Comparison of ENCODE assay signal across 19 mouse cellular contexts in genomic region chr10:95275488-95275887, GRCm38 (mm10). TPM values are rescaled to one million over a fixed set of nuclear protein-coding genes. Genes with fewer than 3 reads are reported as not detected.
DNase-seq lines count a peak whose midpoint lies in the region; ATAC-seq lines count a peak whose summit lies in the region.
"Had no signal": no experiment of that assay in that cellular context is flagged by ENCODE, and none has a peak within 500 bp of the region (broad histone marks: within the 10 kb centered on the region; RNA-seq: fewer than 3 reads in every experiment).

No protein-coding gene starts in this region.

- H3K27me3 ChIP-seq in embryonic facial prominence, embryonic 14.5 days (replicated peaks; ENCODE audit: control insufficient read depth, insufficient read depth, low read length), result no peaks in the 10 kb centered on the region
- H3K27me3 ChIP-seq in embryonic facial prominence, embryonic 10.5 days (replicated peaks; ENCODE audit: low read depth, poor library complexity, severe bottlenecking), result no peaks in the 10 kb centered on the region
- no peaks in the 10 kb centered on the region for H3K27me3 ChIP-seq in kidney, embryonic 14.5 days (ENCODE audit: control insufficient read depth, insufficient read depth, low read length)
- H3K27me3 ChIP-seq: forebrain, embryonic 15.5 days; hindbrain, embryonic 12.5 days had no signal

- DNase-seq in embryonic facial prominence, embryonic 14.5 days (ENCODE audit: low spot score), result no peak
- no peak for DNase-seq in embryonic facial prominence, embryonic 10.5 days (ENCODE audit: low spot score)
- DNase-seq in kidney, adult 9 months, result peak; percentile 41
- DNase-seq in lung, postnatal 36 days, result peak; percentile 42
- DNase-seq in lung, postnatal 4 days, result no peak
- no peak for DNase-seq in c-Kit-positive CD71-positive TER-119-positive erythroid progenitor cells, embryonic 14.5 days (ENCODE audit: low spot score)
- DNase-seq: adrenal gland, postnatal 14 days; B cell, adult 2 months; cerebellum, adult 2 months; cerebellum, postnatal 10 days; gastrocnemius, postnatal 10 days; heart, postnatal 10 days; heart, postnatal 4 days had no signal

- H3K9ac ChIP-seq in embryonic facial prominence, embryonic 14.5 days (ENCODE audit: low read depth, low read length), result no peak overlapping the region
- no peak overlapping the region for H3K9ac ChIP-seq in kidney, embryonic 14.5 days (ENCODE audit: low read depth, low read length)
- H3K9ac ChIP-seq: forebrain, embryonic 15.5 days; hindbrain, embryonic 12.5 days had no signal

- peak; percentile 55; the same call in 1 of the 2 replicates for ATAC-seq in embryonic facial prominence, embryonic 14.5 days (ENCODE audit: low read depth)
- ATAC-seq in kidney, embryonic 14.5 days (ENCODE audit: low FRiP score, low TSS enrichment), result no peak
- ATAC-seq: CD4-positive, CD25-positive, alpha-beta regulatory T cell, adult 4 months; forebrain, embryonic 15.5 days; hindbrain, embryonic 16.5 days; inflammation-experienced regulatory T-cells, adult 6 months had no signal

- H3K9me3 ChIP-seq in embryonic facial prominence, embryonic 14.5 days (ENCODE audit: control insufficient read depth, low read length), result 0 out of 2 replicates have a peak, but pooled peaks cover 3% of the 10 kb centered on the region
- no peaks in the 10 kb centered on the region for H3K9me3 ChIP-seq in embryonic facial prominence, embryonic 10.5 days
- peaks cover 5% of the 10 kb centered on the region; the same call in 1 of the 2 replicates for H3K9me3 ChIP-seq in kidney, embryonic 14.5 days (ENCODE audit: control insufficient read depth, low read length)
- H3K9me3 ChIP-seq: forebrain, embryonic 15.5 days had no signal

- H3K4me3 ChIP-seq in embryonic facial prominence, embryonic 14.5 days (ENCODE audit: low read depth, low read length), result no peak overlapping the region
- H3K4me3 ChIP-seq in embryonic facial prominence, embryonic 10.5 days, result no peak overlapping the region
- H3K4me3 ChIP-seq in kidney, embryonic 14.5 days (ENCODE audit: low read length), result no peak overlapping the region
- H3K4me3 ChIP-seq: forebrain, embryonic 15.5 days; hindbrain, embryonic 12.5 days had no signal

- H3K4me1 ChIP-seq in embryonic facial prominence, embryonic 14.5 days (ENCODE audit: control insufficient read depth, insufficient read depth, low read length), result no peaks in the 10 kb centered on the region
- no peaks in the 10 kb centered on the region for H3K4me1 ChIP-seq in embryonic facial prominence, embryonic 10.5 days
- no peaks in the 10 kb centered on the region for H3K4me1 ChIP-seq in kidney, embryonic 14.5 days (ENCODE audit: control insufficient read depth, insufficient read depth, low read length)
- H3K4me1 ChIP-seq: hindbrain, embryonic 12.5 days had no signal

- no peaks in the 10 kb centered on the region for H3K36me3 ChIP-seq in embryonic facial prominence, embryonic 14.5 days (ENCODE audit: control insufficient read depth, insufficient read depth, low read length)
- peaks cover 3% of the 10 kb centered on the region; the same call in 1 of the 2 replicates for H3K36me3 ChIP-seq in embryonic facial prominence, embryonic 10.5 days (replicated peaks)
- H3K36me3 ChIP-seq in kidney, embryonic 14.5 days (ENCODE audit: control insufficient read depth, insufficient read depth, low read length), result no peaks in the 10 kb centered on the region
- H3K36me3 ChIP-seq: forebrain, embryonic 15.5 days; hindbrain, embryonic 12.5 days had no signal

- no peak overlapping the region for H3K4me2 ChIP-seq in embryonic facial prominence, embryonic 14.5 days (ENCODE audit: low read depth, low read length)
- no peak overlapping the region for H3K4me2 ChIP-seq in kidney, embryonic 14.5 days (replicated peaks; ENCODE audit: low read depth, low read length)
- H3K4me2 ChIP-seq: forebrain, embryonic 15.5 days; hindbrain, embryonic 12.5 days had no signal

- H3K27ac ChIP-seq in embryonic facial prominence, embryonic 14.5 days (replicated peaks; ENCODE audit: low read depth, low read length), result no peak overlapping the region
- no peak overlapping the region for H3K27ac ChIP-seq in embryonic facial prominence, embryonic 10.5 days (replicated peaks)
- H3K27ac ChIP-seq in kidney, embryonic 14.5 days (ENCODE audit: low read depth, low read length), result no peak overlapping the region
- H3K27ac ChIP-seq: forebrain, embryonic 15.5 days; hindbrain, embryonic 12.5 days had no signal

- 84% methylated on average over 9 of the region's 9 CpGs for WGBS in embryonic facial prominence, embryonic 14.5 days
- WGBS in embryonic facial prominence, embryonic 10.5 days, result 93% methylated on average over 9 of the region's 9 CpGs
- WGBS in kidney, embryonic 14.5 days, result 82% methylated on average over 9 of the region's 9 CpGs

RNA-seq across cellular contexts. Expression of gene Cradd, which starts 48.4 kb away (rescaled TPM):
- polyA plus RNA-seq in embryonic facial prominence, embryonic 14.5 days (2014; fragmentation: Nextera tagmentation; extraction: Ambion mirVana), result 10.4 and 11.0 TPM in 2 replicates
- 12.3 and 13.5 TPM in 2 replicates for polyA plus RNA-seq in embryonic facial prominence, embryonic 10.5 days (2016; fragmentation: Nextera tagmentation; extraction: Ambion mirVana)
- polyA plus RNA-seq in kidney, embryonic 14.5 days (2014; fragmentation: Nextera tagmentation; extraction: Ambion mirVana), result 10.2 and 13.0 TPM in 2 replicates

Comparison
In these comparisons a context has a peak if more than half of its experiments do, and no peak if none do; other contexts are left out.
1. DNase-seq: peak in kidney, adult 9 months (single experiment) and lung, postnatal 36 days (single experiment); none in embryonic facial prominence, embryonic 14.5 days (single experiment), embryonic facial prominence, embryonic 10.5 days (single experiment), lung, postnatal 4 days (0 of 2) and c-Kit-positive CD71-positive TER-119-positive erythroid progenitor cells, embryonic 14.5 days (single experiment).